Mouse (Mus musculus): ENCODE measurements around the gene Chst7. TPM values are rescaled to one million over a fixed set of nuclear protein-coding genes. Genes with fewer than 3 reads are reported as not detected.
A peak's percentile ranks its signal among the peaks of the same experiment; 100 is the strongest.

Gene Chst7
- total RNA-seq (2021), result 1 to 10 TPM; 4.2 to 5.6 TPM
- long read RNA-seq, experiment 1, transcript Chst7-201 (2 exons, 2,206 nt), result major isoform, 13 of 13 reads
- long read RNA-seq, experiment 1, partial matches to known transcripts, result 0 of 13 reads
- long read RNA-seq, experiment 1, other reads (novel, unspliced or antisense), result 0 of 13 reads
- long read RNA-seq, experiment 2, partial matches to known transcripts, result 0 of 3 reads
- long read RNA-seq, experiment 2, other reads (novel, unspliced or antisense), result 0 of 3 reads

DNA sequence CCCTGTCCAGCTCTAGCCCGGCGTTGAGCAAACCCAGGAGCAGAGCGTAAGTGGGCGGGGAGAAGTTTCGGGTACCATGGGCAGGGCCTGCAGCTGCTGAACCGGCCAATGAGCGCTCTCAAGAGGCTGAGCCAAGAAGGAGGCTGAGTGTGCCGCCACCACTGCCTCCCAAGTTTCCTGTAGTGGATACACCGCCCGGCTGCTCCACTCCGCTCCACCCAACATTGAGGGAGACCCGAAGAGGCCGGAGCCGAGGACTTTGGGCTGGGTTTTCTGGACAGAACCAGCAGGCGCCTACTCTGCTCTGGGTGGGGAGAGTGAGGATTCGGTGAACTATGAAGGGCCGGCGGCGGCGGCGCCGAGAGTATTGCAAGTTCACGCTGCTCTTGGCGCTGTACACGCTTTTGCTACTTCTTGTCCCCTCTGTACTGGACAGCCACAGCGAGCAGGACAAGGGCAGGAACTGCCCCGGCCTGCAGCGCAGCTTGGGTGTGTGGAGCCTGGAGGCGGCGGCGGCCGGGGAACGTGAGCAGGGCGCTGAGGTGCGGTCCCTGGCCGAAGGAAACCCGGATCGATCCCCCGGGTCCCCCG, at the start of gene Chst7:
Chst7 (plus strand) TSS at position 180 of the 591 bp plus-strand sequence.
- peak; percentile 76 for DNase-seq

DNA sequence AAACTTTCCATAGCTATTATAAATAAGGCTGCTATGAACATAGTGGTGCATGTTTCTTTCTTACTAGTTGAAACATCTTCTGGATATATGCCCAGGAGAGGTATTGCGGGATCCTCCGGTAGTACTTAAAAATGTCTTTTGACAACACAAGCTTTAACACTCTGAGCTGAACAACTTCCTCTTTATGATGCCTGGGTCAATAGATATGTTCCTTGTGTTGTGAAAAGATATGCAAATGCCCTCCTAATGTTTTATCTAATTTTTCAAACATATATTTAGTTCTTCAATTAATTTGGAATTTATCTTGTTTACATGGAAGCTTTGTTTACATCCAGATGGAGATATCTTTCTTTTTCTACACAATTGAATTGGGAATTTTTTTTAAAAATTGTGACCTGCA, 47.1 kb upstream of the Chst7 start:
- DNase-seq, result no peak

DNA sequence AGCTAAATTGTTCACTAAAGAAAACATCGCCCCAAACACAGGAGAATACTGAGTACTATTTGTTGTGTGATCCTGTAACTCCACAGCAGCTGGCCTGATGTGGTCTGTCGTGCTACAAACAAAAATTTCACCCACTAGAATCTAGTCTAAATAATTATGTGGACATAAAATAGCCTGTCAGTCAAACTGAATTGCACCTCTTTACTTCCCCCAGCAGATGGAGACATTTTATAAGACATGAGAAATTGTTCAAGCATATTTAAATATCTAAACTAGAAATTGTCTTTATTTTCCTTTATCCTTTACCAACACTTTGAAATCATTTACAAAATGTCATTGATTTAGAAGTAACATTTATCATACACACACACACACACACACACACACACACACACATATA, 38.4 kb upstream of the Chst7 start:
- DNase-seq, result no peak

DNA sequence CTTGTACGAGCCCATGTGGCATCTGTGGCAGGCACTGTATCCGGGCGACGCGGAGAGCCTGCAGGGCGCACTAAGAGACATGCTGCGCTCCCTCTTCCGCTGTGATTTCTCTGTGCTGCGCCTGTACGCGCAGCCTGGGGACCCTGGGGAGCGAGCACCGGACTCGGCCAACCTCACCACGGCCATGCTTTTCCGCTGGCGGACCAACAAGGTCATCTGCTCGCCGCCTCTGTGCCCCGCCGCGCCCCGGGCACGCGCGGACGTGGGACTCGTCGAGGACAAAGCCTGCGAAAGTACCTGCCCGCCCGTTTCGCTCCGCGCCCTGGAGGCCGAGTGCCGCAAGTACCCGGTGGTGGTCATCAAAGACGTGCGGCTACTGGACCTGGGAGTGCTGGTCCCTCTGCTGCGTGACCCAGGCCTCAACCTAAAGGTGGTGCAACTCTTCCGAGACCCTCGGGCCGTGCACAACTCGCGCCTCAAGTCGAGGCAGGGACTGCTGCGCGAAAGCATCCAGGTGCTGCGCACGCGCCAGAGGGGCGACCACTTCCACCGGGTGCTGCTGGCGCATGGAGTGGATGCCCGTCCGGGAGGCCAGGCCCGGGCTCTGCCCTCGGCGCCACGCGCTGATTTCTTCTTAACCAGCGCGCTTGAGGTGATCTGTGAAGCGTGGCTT, 872 bp downstream of the Chst7 start:
- DNase-seq, result peak; percentile 12

DNA sequence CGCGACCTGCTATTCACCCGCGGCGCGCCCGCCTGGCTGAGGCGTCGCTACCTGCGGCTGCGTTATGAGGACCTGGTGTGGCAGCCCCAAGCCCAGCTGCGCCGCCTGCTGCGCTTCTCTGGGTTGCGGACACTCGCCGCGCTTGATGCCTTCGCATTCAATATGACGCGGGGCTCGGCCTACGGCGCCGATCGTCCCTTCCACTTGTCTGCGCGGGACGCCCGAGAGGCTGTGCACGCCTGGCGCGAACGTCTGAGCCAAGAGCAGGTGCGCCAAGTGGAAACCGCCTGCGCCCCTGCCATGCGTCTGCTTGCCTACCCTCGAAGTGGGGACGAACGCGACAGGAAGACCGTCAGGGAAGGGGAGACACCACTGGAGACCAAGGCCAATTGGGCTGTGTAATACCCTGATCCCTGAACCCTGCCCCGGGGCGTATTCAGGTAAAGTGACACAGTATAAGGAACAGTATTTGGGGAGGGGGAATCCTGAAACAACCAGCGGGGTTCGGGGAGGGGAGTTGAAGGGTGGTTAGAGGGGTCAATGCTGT, 1.5 kb downstream of the Chst7 start:
- peak; percentile 7 for DNase-seq

DNA sequence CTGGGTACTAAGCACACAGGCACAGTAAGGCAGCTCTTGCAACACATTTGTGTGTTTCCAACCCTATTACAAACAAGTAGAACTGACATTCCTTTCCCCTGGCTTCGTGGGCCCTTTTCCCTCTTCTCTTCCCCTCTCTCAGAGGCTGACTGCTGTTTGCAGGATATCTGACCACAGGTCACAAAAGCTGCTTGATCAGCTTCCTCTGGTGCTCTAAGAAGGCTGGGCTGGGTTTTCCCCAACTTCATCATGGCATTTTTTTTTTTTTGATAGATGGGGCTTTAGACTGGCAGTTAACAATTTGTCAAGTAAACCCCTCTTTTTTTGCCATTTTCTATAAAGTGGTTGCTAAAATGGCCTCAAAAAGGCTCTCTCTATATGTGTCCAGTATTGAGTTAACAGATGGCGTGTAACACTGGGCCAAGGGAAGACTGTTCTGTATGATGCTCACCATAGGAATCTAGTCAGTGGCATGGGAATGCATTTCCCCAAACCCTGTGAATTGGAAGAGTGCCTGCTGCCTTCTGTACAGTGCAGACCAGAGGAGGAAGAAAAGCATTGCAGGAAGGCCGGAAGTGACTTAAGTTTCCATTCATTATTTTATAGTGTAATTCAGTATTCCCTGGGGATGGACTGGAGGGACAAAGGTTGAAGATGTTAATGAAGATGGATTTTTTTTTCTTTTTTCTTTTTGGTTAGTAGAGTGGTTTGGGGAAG, 2.6 kb downstream of the Chst7 start:
- DNase-seq, result no peak

DNA sequence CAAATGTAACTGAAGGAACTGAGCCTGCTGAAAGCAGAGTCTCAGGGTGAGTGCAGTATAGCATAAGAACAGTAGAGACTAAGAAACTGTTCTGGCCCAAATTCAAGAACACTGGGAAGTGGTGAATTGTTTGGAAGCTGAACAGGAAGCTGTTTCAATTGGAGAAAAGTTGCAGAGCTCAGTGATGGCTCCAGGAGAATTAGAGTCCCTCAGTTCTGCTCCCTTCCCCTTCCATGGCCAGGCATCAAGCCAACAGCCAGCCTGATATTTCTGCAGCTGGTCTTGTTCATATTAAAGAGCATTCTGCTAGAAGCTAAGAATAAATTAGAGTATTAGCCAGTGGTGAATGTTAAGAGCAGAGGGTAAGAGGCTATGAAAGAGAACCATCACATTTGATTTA, 7.3 kb downstream of the Chst7 start:
- DNase-seq, result no peak

DNA sequence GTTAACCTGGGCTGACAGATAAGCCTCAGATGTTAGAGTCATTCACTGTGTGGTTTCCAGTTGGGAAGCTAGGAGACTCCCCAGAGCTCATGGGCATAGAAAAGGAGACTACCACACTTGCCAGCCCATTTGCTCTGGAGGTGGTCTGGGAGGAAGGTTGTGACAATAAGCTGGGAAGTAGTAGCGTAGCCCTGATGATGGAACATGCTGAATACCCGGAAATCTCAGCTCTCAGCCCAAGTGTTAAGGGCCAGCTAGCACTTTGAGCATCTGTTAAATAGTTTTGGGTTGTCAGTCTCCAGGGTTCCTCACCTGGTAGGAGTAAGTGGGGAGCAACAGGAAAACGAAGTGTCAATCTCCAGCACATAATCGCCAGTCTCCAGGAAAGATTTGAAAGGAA, 10.8 kb downstream of the Chst7 start:
- no peak for DNase-seq

DNA sequence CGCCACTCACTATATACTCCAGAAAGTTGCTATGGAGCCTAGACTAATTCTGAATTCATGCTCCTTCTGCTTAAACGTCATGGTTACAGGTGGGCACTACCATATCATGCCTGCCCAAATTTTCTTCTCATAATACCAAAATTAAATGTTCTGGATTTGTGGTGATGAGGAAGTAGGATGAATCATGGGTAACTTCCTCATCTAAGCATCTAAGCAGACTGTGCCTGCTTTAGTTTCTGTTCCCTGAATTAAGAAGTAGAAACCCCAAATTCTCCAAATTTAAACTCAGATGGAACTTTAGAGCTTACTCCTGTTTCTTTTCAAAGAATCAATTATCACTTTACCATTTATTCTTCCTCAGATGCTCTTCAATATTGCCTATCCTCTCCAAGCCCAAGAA, 58.4 kb downstream of the Chst7 start:
- no peak for DNase-seq

DNA sequence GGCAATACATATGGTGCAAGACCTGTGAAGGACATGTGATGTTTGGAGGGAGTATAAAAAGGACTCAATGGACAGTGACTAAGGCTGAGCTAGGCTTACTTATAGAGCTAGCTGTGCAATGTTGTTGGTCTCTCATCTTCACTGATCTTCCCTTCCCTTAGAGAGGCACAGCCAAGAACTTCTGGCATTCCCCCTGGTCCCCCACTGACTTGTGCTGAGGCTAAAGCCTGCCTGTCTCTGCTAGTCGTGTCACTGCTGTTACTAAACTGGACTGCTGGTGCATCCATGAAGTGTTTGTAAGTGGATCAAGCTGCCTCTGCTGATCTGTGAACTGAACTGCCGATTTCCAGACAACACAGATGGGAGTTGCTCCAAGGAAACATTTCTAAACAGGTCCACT, 66.1 kb downstream of the Chst7 start:
- DNase-seq, result no peak

DNA sequence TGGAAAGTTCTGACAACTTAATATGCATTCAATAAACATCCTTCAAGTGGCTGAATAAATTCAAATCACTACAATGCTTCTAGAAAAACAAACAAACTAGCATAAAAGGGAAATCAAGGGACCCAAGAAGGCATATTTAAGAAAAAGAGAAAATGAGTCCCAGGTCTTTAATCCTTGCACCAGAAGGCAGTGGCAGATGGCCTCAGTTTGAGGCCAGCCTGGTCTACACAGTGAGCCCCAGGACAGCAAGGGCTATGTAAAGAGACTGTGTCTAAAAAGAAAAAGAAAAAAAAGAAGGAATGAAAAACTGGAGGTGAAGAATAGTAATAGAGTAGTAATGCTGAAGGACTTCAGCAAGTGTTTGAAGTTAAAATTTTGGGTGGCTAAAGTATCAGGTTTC, 69.6 kb downstream of the Chst7 start:
- DNase-seq, result no peak

DNA sequence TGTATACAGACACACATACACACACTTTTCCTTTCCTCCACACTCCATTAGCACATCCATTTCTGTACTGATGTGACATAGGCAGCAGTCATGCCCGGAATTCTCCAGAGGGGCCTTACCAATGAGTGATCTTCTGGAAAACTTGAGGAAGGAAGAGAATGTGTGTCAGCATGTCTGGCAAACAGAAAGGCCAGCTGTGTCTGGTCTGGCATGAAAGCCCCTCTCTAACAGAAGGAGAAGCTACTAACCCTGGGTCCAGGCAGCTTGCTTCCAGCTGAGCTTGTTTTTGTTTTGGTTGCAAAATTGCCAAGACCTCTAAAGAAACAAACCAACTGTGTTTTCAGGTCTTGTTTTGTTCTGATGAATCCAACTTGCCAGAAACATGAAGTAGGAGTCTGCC, 70.1 kb downstream of the Chst7 start:
- DNase-seq, result no peak

Other genes with a start within 250 kb of the Chst7 start
- gene Slc9a7, start 232.2 kb downstream of the Chst7 start, total RNA-seq (2021), result 1 to 10 TPM; 7.1 to 9.7 TPM

Data from adrenal gland, postnatal 10 days (tissue).